Mouse (Mus musculus): ENCODE measurements around the gene Olfr574. TPM values are rescaled to one million over a fixed set of nuclear protein-coding genes. Genes with fewer than 3 reads are reported as not detected.

Olfr574 gene
- polyA plus RNA-seq, 1 experiment, result not detected

- Histone ChIP-seq H3K36me3 (ENCODE audit: control insufficient read depth, insufficient read depth, low read length, poor library complexity, severe bottlenecking) (no peaks in the 10 kb centered on the region), H3K4me1 (ENCODE audit: control insufficient read depth, insufficient read depth, low read length) (no peaks in the 10 kb centered on the region), H3K9me3 (replicated peaks; ENCODE audit: control insufficient read depth, insufficient read depth, low read length, poor library complexity, severe bottlenecking) (no peaks in the 10 kb centered on the region), H3K27me3 (ENCODE audit: control insufficient read depth, insufficient read depth, low read length, poor library complexity, severe bottlenecking) (peaks cover 2% of the 10 kb centered on the region; the same call in 1 of the 2 replicates), H3K4me3 (ENCODE audit: low read depth, low read length) (no peak within 1 kb of the TSS), H3K27ac (ENCODE audit: insufficient read depth, low read length) (no peak within 1 kb of the TSS), H3K9ac (ENCODE audit: low read depth, poor library complexity, severe bottlenecking) (no peak within 1 kb of the TSS)
- no peak for TF ChIP-seq POLR2A (IDR thresholded peaks at IDR 0.05; ENCODE audit: insufficient read depth, low read length)
- no peak for TF ChIP-seq EP300 (IDR thresholded peaks at IDR 0.05; ENCODE audit: insufficient read depth, low read depth, low read length)
- no peak for TF ChIP-seq CTCF (IDR thresholded peaks at IDR 0.05; ENCODE audit: low read depth, low read length)
Observed at GRCm38 (mm10) chr7:102962360-102962759, 14.1 kb downstream of the Olfr574 start, which contains the start of gene Olfr576. Gene Olfr576, plus strand, starts transcription at chr7:102962660.

- TF ChIP-seq EP300 (IDR thresholded peaks at IDR 0.05; ENCODE audit: insufficient read depth, low read depth, low read length) (no peak), CTCF (IDR thresholded peaks at IDR 0.05; ENCODE audit: low read depth, low read length) (no peak), POLR2A (IDR thresholded peaks at IDR 0.05; ENCODE audit: insufficient read depth, low read length) (no peak)
- Histone ChIP-seq H3K9me3 (replicated peaks; ENCODE audit: control insufficient read depth, insufficient read depth, low read length, poor library complexity, severe bottlenecking) (no peaks in the 10 kb centered on the region), H3K27me3 (ENCODE audit: control insufficient read depth, insufficient read depth, low read length, poor library complexity, severe bottlenecking) (no peaks in the 10 kb centered on the region), H3K9ac (ENCODE audit: low read depth, poor library complexity, severe bottlenecking) (no peak overlapping the region), H3K36me3 (ENCODE audit: control insufficient read depth, insufficient read depth, low read length, poor library complexity, severe bottlenecking) (no peaks in the 10 kb centered on the region), H3K4me1 (ENCODE audit: control insufficient read depth, insufficient read depth, low read length) (no peaks in the 10 kb centered on the region), H3K4me3 (ENCODE audit: low read depth, low read length) (no peak overlapping the region), H3K27ac (ENCODE audit: insufficient read depth, low read length) (no peak overlapping the region)
Observed at GRCm38 (mm10) chr7:102974399-102974798, 26.1 kb downstream of the Olfr574 start.

- H3K9me3 ChIP-seq (replicated peaks; ENCODE audit: control insufficient read depth, insufficient read depth, low read length, poor library complexity, severe bottlenecking), result no peaks in the 10 kb centered on the region
- H3K4me1 ChIP-seq (ENCODE audit: control insufficient read depth, insufficient read depth, low read length), result no peaks in the 10 kb centered on the region
- no peak for TF ChIP-seq CTCF (IDR thresholded peaks at IDR 0.05; ENCODE audit: low read depth, low read length)
- no peak for TF ChIP-seq EP300 (IDR thresholded peaks at IDR 0.05; ENCODE audit: insufficient read depth, low read depth, low read length)
- no peak for TF ChIP-seq POLR2A (IDR thresholded peaks at IDR 0.05; ENCODE audit: insufficient read depth, low read length)
- no peak within 1 kb of the TSS for H3K9ac ChIP-seq (ENCODE audit: low read depth, poor library complexity, severe bottlenecking)
- H3K36me3 ChIP-seq (ENCODE audit: control insufficient read depth, insufficient read depth, low read length, poor library complexity, severe bottlenecking), result no peaks in the 10 kb centered on the region
- H3K4me3 ChIP-seq (ENCODE audit: low read depth, low read length), result no peak within 1 kb of the TSS
- no peak within 1 kb of the TSS for H3K27ac ChIP-seq (ENCODE audit: insufficient read depth, low read length)
- H3K27me3 ChIP-seq (ENCODE audit: control insufficient read depth, insufficient read depth, low read length, poor library complexity, severe bottlenecking), result no peaks in the 10 kb centered on the region
Observed at GRCm38 (mm10) chr7:102975843-102976242, 27.6 kb downstream of the Olfr574 start, which contains the start of gene Olfr577. Gene Olfr577, minus strand, starts transcription at chr7:102975943.

GRCm38 (mm10) chr7:102989224-102989623 lies 41.0 kb downstream of the Olfr574 start, which contains the start of gene Olfr578:
Gene Olfr578, minus strand, starts transcription at chr7:102989324.
- Histone ChIP-seq H3K9me3 (replicated peaks; ENCODE audit: control insufficient read depth, insufficient read depth, low read length, poor library complexity, severe bottlenecking) (no peaks in the 10 kb centered on the region), H3K9ac (ENCODE audit: low read depth, poor library complexity, severe bottlenecking) (no peak within 1 kb of the TSS), H3K27me3 (ENCODE audit: control insufficient read depth, insufficient read depth, low read length, poor library complexity, severe bottlenecking) (no peaks in the 10 kb centered on the region), H3K4me3 (ENCODE audit: low read depth, low read length) (no peak within 1 kb of the TSS), H3K4me1 (ENCODE audit: control insufficient read depth, insufficient read depth, low read length) (no peaks in the 10 kb centered on the region), H3K27ac (ENCODE audit: insufficient read depth, low read length) (no peak within 1 kb of the TSS), H3K36me3 (ENCODE audit: control insufficient read depth, insufficient read depth, low read length, poor library complexity, severe bottlenecking) (no peaks in the 10 kb centered on the region)
- no peak for TF ChIP-seq POLR2A (IDR thresholded peaks at IDR 0.05; ENCODE audit: insufficient read depth, low read length)
- TF ChIP-seq CTCF (IDR thresholded peaks at IDR 0.05; ENCODE audit: low read depth, low read length), result no peak
- no peak for TF ChIP-seq EP300 (IDR thresholded peaks at IDR 0.05; ENCODE audit: insufficient read depth, low read depth, low read length)

Other genes starting within 250 kb of the Olfr574 start
- not detected in 2 replicates for gene Olfr558, start 246.3 kb upstream of the Olfr574 start, polyA plus RNA-seq (2011; ENCODE audit: insufficient read depth, insufficient read length, low read depth, missing spikeins)
- not detected in 2 replicates for gene Olfr33, start 229.4 kb upstream of the Olfr574 start, polyA plus RNA-seq (2011; ENCODE audit: insufficient read depth, insufficient read length, low read depth, missing spikeins)
- not detected in 2 replicates for gene Olfr559, start 221.0 kb upstream of the Olfr574 start, polyA plus RNA-seq (2011; ENCODE audit: insufficient read depth, insufficient read length, low read depth, missing spikeins)
- gene Olfr560, start 189.1 kb upstream of the Olfr574 start, polyA plus RNA-seq (2011; ENCODE audit: insufficient read depth, insufficient read length, low read depth, missing spikeins), result not detected in 2 replicates
- gene Olfr78, start 189.0 kb upstream of the Olfr574 start, polyA plus RNA-seq (2011; ENCODE audit: insufficient read depth, insufficient read length, low read depth, missing spikeins), result not detected in 2 replicates
- gene Olfr561, start 177.2 kb upstream of the Olfr574 start, polyA plus RNA-seq (2011; ENCODE audit: insufficient read depth, insufficient read length, low read depth, missing spikeins), result not detected in 2 replicates
- gene Olfr564, start 145.0 kb upstream of the Olfr574 start, polyA plus RNA-seq (2011; ENCODE audit: insufficient read depth, insufficient read length, low read depth, missing spikeins), result not detected in 2 replicates
- not detected in 2 replicates for gene Olfr566, start 89.7 kb upstream of the Olfr574 start, polyA plus RNA-seq (2011; ENCODE audit: insufficient read depth, insufficient read length, low read depth, missing spikeins)
- gene Olfr568, start 71.3 kb upstream of the Olfr574 start, polyA plus RNA-seq (2011; ENCODE audit: insufficient read depth, insufficient read length, low read depth, missing spikeins), result not detected in 2 replicates
- not detected in 2 replicates for gene Olfr569, start 57.6 kb upstream of the Olfr574 start, polyA plus RNA-seq (2011; ENCODE audit: insufficient read depth, insufficient read length, low read depth, missing spikeins)
- gene Olfr570, start 53.9 kb upstream of the Olfr574 start, polyA plus RNA-seq (2011; ENCODE audit: insufficient read depth, insufficient read length, low read depth, missing spikeins), result not detected in 2 replicates
- 0.33 and 0.39 TPM in 2 replicates for gene Olfr571, start 30.9 kb upstream of the Olfr574 start, polyA plus RNA-seq (2011; ENCODE audit: insufficient read depth, insufficient read length, low read depth, missing spikeins)
- gene Olfr572, start 24.1 kb upstream of the Olfr574 start, polyA plus RNA-seq (2011; ENCODE audit: insufficient read depth, insufficient read length, low read depth, missing spikeins), result not detected in 2 replicates
- not detected in 2 replicates for gene Olfr573-ps1, start 5.9 kb upstream of the Olfr574 start, polyA plus RNA-seq (2011; ENCODE audit: insufficient read depth, insufficient read length, low read depth, missing spikeins)
- not detected in 2 replicates for gene Olfr575, start 10.3 kb downstream of the Olfr574 start, polyA plus RNA-seq (2011; ENCODE audit: insufficient read depth, insufficient read length, low read depth, missing spikeins)
- 0.19 TPM in 1 of 2 replicates, not detected in the other for gene Olfr576, start 14.2 kb downstream of the Olfr574 start, polyA plus RNA-seq (2011; ENCODE audit: insufficient read depth, insufficient read length, low read depth, missing spikeins)
- not detected in 2 replicates for gene Olfr577, start 27.5 kb downstream of the Olfr574 start, polyA plus RNA-seq (2011; ENCODE audit: insufficient read depth, insufficient read length, low read depth, missing spikeins)
- not detected in 2 replicates for gene Olfr578, start 40.9 kb downstream of the Olfr574 start, polyA plus RNA-seq (2011; ENCODE audit: insufficient read depth, insufficient read length, low read depth, missing spikeins)
- not detected in 2 replicates for gene Olfr582, start 89.6 kb downstream of the Olfr574 start, polyA plus RNA-seq (2011; ENCODE audit: insufficient read depth, insufficient read length, low read depth, missing spikeins)
- not detected in 2 replicates for gene Olfr583, start 102.8 kb downstream of the Olfr574 start, polyA plus RNA-seq (2011; ENCODE audit: insufficient read depth, insufficient read length, low read depth, missing spikeins)
- gene Olfr584, start 133.4 kb downstream of the Olfr574 start, polyA plus RNA-seq (2011; ENCODE audit: insufficient read depth, insufficient read length, low read depth, missing spikeins), result not detected in 2 replicates
- gene Olfr585, start 149.3 kb downstream of the Olfr574 start, polyA plus RNA-seq (2011; ENCODE audit: insufficient read depth, insufficient read length, low read depth, missing spikeins), result not detected in 2 replicates
- gene Olfr586, start 177.2 kb downstream of the Olfr574 start, polyA plus RNA-seq (2011; ENCODE audit: insufficient read depth, insufficient read length, low read depth, missing spikeins), result not detected in 2 replicates
- gene Olfr588-ps1, start 192.4 kb downstream of the Olfr574 start, polyA plus RNA-seq (2011; ENCODE audit: insufficient read depth, insufficient read length, low read depth, missing spikeins), result not detected in 2 replicates
- not detected in 2 replicates for gene Olfr589, start 207.9 kb downstream of the Olfr574 start, polyA plus RNA-seq (2011; ENCODE audit: insufficient read depth, insufficient read length, low read depth, missing spikeins)
- not detected in 2 replicates for gene Olfr591, start 229.9 kb downstream of the Olfr574 start, polyA plus RNA-seq (2011; ENCODE audit: insufficient read depth, insufficient read length, low read depth, missing spikeins)
- gene Olfr592, start 236.3 kb downstream of the Olfr574 start, polyA plus RNA-seq (2011; ENCODE audit: insufficient read depth, insufficient read length, low read depth, missing spikeins), result not detected in 2 replicates

Measured in ES-Bruce4 (cell line).